Mouse (Mus musculus): ENCODE data around the gene Etl4.

- TF ChIP-seq POLR2A (IDR thresholded peaks at IDR 0.05; ENCODE audit: borderline replicate concordance, extremely low read depth, low read depth, low read length): no peak
- TF ChIP-seq CTCF (IDR thresholded peaks at IDR 0.05; ENCODE audit: insufficient read depth, low read length): no peak
Measured at GRCm38 (mm10) chr2:20249403-20249802, 339.8 kb downstream of the Etl4 start.

Data from lung, adult 2 months (tissue).